Mouse (Mus musculus): ENCODE data around the gene Rgl3.
A peak's percentile ranks its signal among the peaks of the same experiment; 100 is the strongest.

The Rgl3 gene

GRCm38 (mm10) chr9:21948790-21949189 is 40.5 kb downstream of the Rgl3 start:
- DNase-seq (ENCODE audit: low read depth, low spot score): no peak

DNA sequence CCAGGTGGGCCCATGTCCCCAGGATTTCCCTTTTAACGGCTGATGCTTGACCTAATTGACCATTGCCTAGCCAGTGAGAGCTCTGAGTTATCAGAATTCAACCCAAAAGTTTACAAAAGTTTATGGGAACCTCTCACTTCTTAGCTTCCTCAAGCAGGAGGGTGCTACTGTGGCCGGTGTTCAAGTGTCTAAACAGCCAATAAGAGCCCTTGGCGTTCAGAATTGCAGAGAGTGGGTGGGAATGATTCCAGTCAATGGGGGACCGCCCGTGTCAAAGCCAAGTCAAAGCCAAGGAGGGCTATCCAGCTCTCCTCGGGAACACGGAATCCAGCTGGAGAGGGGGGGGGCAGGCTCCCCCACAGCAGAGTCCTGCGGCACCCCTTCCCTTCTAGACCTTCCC is 41.1 kb downstream of the Rgl3 start:
- DNase-seq (ENCODE audit: low read depth, low spot score): no peak

DNA sequence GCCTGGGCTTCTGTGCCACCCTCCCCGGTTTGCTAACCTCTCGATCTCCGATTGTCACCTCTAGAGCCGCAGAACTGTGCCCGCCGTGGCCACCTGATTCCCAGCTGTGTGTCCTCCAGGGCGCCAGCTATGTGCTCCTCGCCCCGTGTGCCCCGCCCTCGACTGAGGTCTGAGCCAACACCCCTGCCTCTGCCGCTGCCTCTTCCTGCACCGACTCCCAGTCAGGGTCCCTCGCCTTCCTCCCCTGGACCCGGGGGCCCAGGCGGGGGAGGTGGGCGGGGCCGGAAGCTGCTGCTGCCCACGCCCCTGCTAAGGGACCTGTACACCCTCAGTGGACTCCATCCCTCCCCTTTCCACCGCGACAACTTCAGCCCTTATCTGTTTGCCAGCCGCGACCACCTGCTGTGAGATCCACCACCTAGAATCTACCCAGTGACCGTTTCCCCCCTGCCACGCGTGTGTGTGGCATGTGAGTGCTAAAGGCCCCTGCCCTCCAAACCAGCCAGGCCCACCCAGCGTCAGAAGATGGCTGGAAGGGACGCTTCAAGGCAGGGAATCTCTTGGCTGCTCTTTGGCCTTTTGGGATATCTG is 41.6 kb downstream of the Rgl3 start:
- DNase-seq (ENCODE audit: low read depth, low spot score): no peak

GRCm38 (mm10) chr9:21944267-21944666 is 45.0 kb downstream of the Rgl3 start:
- no peak for DNase-seq (ENCODE audit: low read depth, low spot score)

GRCm38 (mm10) chr9:21943638-21944037 is 45.6 kb downstream of the Rgl3 start:
- no peak for DNase-seq (ENCODE audit: low read depth, low spot score)

GRCm38 (mm10) chr9:21943046-21943445 is 46.2 kb downstream of the Rgl3 start:
- DNase-seq (ENCODE audit: low read depth, low spot score): no peak

DNA sequence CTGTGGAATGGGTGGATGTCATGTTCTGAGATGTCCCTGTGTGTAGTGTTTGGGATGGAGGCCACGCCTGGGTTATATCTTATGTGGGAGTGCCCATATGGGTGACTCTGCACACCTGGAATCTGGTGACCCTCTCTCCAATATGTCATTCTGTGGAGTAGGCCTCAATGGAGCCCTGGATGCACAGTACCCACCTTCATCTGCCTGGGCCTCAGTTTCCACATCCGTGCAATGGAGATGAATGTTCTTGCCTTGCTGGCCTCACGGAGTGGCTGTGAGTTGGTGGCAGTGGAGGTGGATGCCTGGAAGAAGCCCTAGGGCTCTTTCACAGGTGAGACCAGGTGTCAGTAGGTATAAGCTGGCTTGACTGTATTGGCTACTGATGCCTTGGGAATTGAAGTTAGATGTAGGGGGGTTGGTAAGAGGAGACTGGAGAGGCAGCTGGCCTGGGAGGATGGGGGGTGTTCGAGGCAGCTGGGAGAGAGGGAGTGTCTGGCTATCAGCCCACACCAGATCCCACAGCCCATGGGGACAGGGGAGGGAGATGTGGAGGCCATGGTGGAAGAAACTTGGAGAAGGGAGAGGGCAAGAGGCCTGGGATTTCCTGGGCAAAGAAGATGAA is 50.9 kb downstream of the Rgl3 start:
- no peak for DNase-seq (ENCODE audit: low read depth, low spot score)

GRCm38 (mm10) chr9:21937711-21938175 is 51.5 kb downstream of the Rgl3 start:
- DNase-seq (ENCODE audit: low read depth, low spot score): no peak

- peak; percentile 89 for DNase-seq (ENCODE audit: low read depth, low spot score)
These were observed 52.3 kb downstream of the Rgl3 start, which contains the start of gene Plppr2 for GRCm38 (mm10) chr9:21936692-21937570. Gene Plppr2, plus strand, starts transcription at chr9:21937033.

DNA sequence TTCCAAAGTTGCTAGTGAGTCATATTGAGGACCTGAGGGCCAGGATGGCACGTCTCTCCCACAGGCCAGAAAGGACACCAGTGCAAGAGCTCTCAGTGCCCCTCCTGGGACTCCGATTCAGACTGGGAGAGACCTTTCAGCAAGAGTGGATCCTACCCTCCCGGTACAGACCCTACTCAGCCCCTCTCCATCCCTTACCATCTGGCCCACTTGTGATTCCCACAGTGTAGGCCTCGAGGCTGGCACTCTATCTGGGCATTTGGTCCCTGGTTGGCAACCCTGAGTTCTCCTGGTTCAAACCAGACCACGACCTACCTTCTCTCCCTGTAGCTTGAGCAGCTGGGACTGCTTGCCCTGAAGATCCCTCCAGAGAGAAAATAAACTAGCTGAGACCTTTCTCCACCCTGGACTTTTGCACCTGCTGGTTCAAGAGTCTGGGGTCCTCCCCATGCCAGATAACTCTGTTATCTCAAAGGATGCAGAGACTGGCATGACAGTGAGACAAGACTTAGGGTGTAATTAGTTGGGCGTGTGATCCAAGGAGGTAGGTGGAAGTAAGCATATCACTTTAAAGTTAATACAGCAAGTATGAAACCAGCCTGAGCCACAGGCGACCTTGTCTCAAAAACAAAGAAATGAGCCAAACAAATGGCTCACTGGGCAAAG is 53.6 kb downstream of the Rgl3 start:
- no peak for DNase-seq (ENCODE audit: low read depth, low spot score)

DNA sequence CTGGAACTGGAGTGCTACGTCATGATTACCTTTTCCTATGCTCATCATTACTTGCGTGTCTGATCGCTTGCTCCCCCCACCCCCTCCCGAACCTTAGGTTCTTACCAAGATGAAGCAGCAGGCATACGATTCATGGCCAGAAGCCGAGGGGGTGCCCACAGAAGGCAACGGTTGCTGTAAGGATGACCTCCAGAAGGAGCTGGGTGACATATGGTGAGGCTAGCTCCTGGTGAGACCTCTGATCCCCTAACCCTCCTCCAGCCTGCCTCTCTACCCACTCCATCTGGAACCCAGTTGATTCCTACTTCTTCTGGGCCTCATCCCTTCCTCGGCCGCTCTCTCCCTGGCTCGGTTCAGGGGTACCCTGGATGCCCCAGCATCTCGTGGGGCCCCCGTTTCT is 55.2 kb downstream of the Rgl3 start:
- DNase-seq (ENCODE audit: low read depth, low spot score): no peak

GRCm38 (mm10) chr9:21932445-21933137 is 56.7 kb downstream of the Rgl3 start:
- DNase-seq (ENCODE audit: low read depth, low spot score): no peak

- DNase-seq (ENCODE audit: low read depth, low spot score): no peak
These were observed 57.2 kb downstream of the Rgl3 start for GRCm38 (mm10) chr9:21932006-21932405.

- no peak for DNase-seq (ENCODE audit: low read depth, low spot score)
These were observed 60.0 kb downstream of the Rgl3 start for GRCm38 (mm10) chr9:21929208-21929607.

DNA sequence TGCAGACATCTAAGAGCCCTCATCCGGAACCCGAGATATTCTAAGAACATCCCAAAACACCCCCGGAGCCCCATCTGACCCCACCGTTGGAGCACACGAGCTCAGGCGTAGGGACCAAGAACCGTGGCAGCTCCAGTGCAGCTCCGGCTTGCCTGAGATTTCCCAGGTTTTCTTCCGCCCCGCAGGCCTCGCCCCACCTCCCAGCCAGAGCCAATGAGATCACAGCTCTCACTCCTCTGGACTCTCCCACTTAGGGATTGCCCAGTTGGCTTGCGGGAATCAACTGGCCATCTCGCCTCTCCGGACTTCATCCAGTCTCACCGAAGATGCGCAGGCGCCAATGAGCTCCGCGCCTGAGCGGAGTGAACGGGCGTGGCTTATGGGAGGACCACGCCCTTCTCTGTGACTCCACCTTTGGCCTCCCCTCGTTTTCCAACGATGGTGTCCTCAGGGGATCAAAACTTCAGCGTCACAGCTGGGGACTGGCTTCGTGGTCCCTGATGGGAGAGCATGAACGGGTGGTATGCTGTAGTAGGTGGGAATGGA is 62.0 kb downstream of the Rgl3 start, which contains the start of the genes Ccdc159 and Tmem205:
Gene Ccdc159 (plus strand): TSS at position 264 of the 546 bp plus-strand sequence.
Gene Tmem205 (minus strand): TSS at position 349 of the 546 bp plus-strand sequence.
- peak; percentile 90 for DNase-seq (ENCODE audit: low read depth, low spot score)

- DNase-seq (ENCODE audit: low read depth, low spot score): no peak
These were observed 62.5 kb downstream of the Rgl3 start for GRCm38 (mm10) chr9:21926784-21927183.

GRCm38 (mm10) chr9:21926155-21926554 is 63.1 kb downstream of the Rgl3 start:
- DNase-seq (ENCODE audit: low read depth, low spot score): no peak

GRCm38 (mm10) chr9:21925506-21925905 is 63.7 kb downstream of the Rgl3 start:
- DNase-seq (ENCODE audit: low read depth, low spot score): no peak

DNA sequence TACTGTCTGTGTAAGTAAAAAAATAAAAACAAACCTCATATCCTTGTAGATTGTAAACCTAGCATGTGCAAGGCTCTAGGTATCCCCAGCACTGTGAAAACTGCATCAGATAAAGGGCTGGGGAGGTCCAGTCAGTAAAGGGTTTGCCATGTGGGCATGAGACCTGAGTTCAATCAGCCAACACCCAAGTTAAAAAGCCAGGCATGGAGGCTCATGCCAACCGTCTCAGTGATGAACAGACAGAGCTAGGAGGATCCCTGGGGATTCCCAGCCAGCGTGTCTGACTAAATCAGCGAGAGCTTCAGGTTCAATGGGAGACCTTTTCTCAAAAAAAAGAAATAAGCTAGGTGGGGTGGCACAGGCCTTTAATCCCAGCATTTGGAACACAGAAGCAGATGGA is 64.2 kb downstream of the Rgl3 start:
- DNase-seq (ENCODE audit: low read depth, low spot score): no peak

GRCm38 (mm10) chr9:21924099-21924493 is 65.2 kb downstream of the Rgl3 start:
- DNase-seq (ENCODE audit: low read depth, low spot score): no peak

Data from retina, adult 2 months (tissue).